Mouse (Mus musculus): ENCODE measurements around the gene Atp1a3. TPM values are rescaled to one million over a fixed set of nuclear protein-coding genes. Genes with fewer than 3 reads are reported as not detected.
"Not testable (repeated sequence)": the region's sequence is repeated elsewhere in the genome, so short reads cannot be mapped to it uniquely, and the experiment has no call there.

The Atp1a3 gene
- 21.2 and 37.0 TPM in 2 replicates for total RNA-seq (2012; rRNA removed)

- Histone ChIP-seq H3K4me1 (ENCODE audit: control insufficient read depth in 2 of 2, insufficient read depth in 2 of 2, low read length in 2 of 2, poor library complexity in 1 of 2) (peaks cover 0 to 23% of the 10 kb centered on the region in 2 experiments; a peak in 3 of 4 replicates), H3K36me3 (ENCODE audit: control insufficient read depth, insufficient read depth, low read length, poor library complexity, severe bottlenecking) (no peaks in the 10 kb centered on the region), H3K27ac (ENCODE audit: insufficient read depth, low read depth, low read length, poor library complexity, severe bottlenecking) (no peak within 1 kb of the TSS), H3K9ac (ENCODE audit: insufficient read depth, low read depth, low read length, poor library complexity, severe bottlenecking) (peak within 1 kb of the TSS; percentile 55; the same call in 1 of the 2 replicates), H3K4me3 (ENCODE audit: insufficient read depth in 1 of 2, low read depth in 1 of 2, low read length in 2 of 2, poor library complexity in 1 of 2, severe bottlenecking in 1 of 2) (peak within 1 kb of the TSS; percentile 72 to 82), H3K9me3 (ENCODE audit: control insufficient read depth, insufficient read depth, low read depth, low read length) (no peaks in the 10 kb centered on the region)
- TF ChIP-seq CHD2 (IDR thresholded peaks at IDR 0.05; ENCODE audit: low read depth, low read length): no peak
- TF ChIP-seq ZC3H11A (IDR thresholded peaks at IDR 0.05; ENCODE audit: borderline replicate concordance, low read depth, low read length): no peak
- TF ChIP-seq MAFK (IDR thresholded peaks at IDR 0.05; ENCODE audit: insufficient read depth, low read depth, low read length): no peak
- no peak for TF ChIP-seq ZNF384 (IDR thresholded peaks at IDR 0.05; ENCODE audit: low read depth, low read length)
- TF ChIP-seq HCFC1 (IDR thresholded peaks at IDR 0.05; ENCODE audit: borderline replicate concordance, insufficient read depth, low read length): no peak
- no peak for DNase-seq (ENCODE audit: low read depth, low spot score)
- in situ Hi-C loops (cut with MboI; ENCODE audit: low sequenced_read_pairs in 2 of 2, unreplicated experiment in 2 of 2): no loop called here
These were observed at the start of gene Atp1a3 for GRCm38 (mm10) chr7:25005421-25006065. TSS of gene Atp1a3 (minus strand) at chr7:25005958.

GRCm38 (mm10) chr7:25052587-25052986, 46.8 kb upstream of the Atp1a3 start:
- Histone ChIP-seq H3K4me3 (ENCODE audit: insufficient read depth in 1 of 2, low read depth in 1 of 2, low read length in 2 of 2, poor library complexity in 1 of 2, severe bottlenecking in 1 of 2) (no peak overlapping the region), H3K4me1 (ENCODE audit: control insufficient read depth in 2 of 2, insufficient read depth in 2 of 2, low read length in 2 of 2, poor library complexity in 1 of 2) (no peaks in the 10 kb centered on the region), H3K9ac (ENCODE audit: insufficient read depth, low read depth, low read length, poor library complexity, severe bottlenecking) (no peak overlapping the region), H3K9me3 (ENCODE audit: control insufficient read depth, insufficient read depth, low read depth, low read length) (no peaks in the 10 kb centered on the region), H3K27ac (ENCODE audit: insufficient read depth, low read depth, low read length, poor library complexity, severe bottlenecking) (no peak overlapping the region), H3K36me3 (ENCODE audit: control insufficient read depth, insufficient read depth, low read length, poor library complexity, severe bottlenecking) (peaks cover 2% of the 10 kb centered on the region; the same call in 1 of the 2 replicates)
- TF ChIP-seq HCFC1 (IDR thresholded peaks at IDR 0.05; ENCODE audit: borderline replicate concordance, insufficient read depth, low read length): no peak
- no peak for TF ChIP-seq ZC3H11A (IDR thresholded peaks at IDR 0.05; ENCODE audit: borderline replicate concordance, low read depth, low read length)
- TF ChIP-seq ZNF384 (IDR thresholded peaks at IDR 0.05; ENCODE audit: low read depth, low read length): no peak
- TF ChIP-seq MAFK (IDR thresholded peaks at IDR 0.05; ENCODE audit: insufficient read depth, low read depth, low read length): no peak
- no peak for TF ChIP-seq CHD2 (IDR thresholded peaks at IDR 0.05; ENCODE audit: low read depth, low read length)
- in situ Hi-C loops (cut with MboI; ENCODE audit: low sequenced_read_pairs in 2 of 2, unreplicated experiment in 2 of 2): no loop called here
- no peak for DNase-seq (ENCODE audit: low read depth, low spot score)

- in situ Hi-C loops (cut with MboI; ENCODE audit: low sequenced_read_pairs in 2 of 2, unreplicated experiment in 2 of 2): no loop called here
- Histone ChIP-seq H3K4me1 (ENCODE audit: control insufficient read depth in 2 of 2, insufficient read depth in 2 of 2, low read length in 2 of 2, poor library complexity in 1 of 2) (peaks cover 2 to 5% of the 10 kb centered on the region in 2 experiments; a peak in 1 of 4 replicates), H3K9ac (ENCODE audit: insufficient read depth, low read depth, low read length, poor library complexity, severe bottlenecking) (no peak overlapping the region), H3K4me3 (ENCODE audit: insufficient read depth in 1 of 2, low read depth in 1 of 2, low read length in 2 of 2, poor library complexity in 1 of 2, severe bottlenecking in 1 of 2) (no peak overlapping the region), H3K36me3 (ENCODE audit: control insufficient read depth, insufficient read depth, low read length, poor library complexity, severe bottlenecking) (no peaks in the 10 kb centered on the region; the same call in 1 of the 2 replicates), H3K9me3 (ENCODE audit: control insufficient read depth, insufficient read depth, low read depth, low read length) (no peaks in the 10 kb centered on the region), H3K27ac (ENCODE audit: insufficient read depth, low read depth, low read length, poor library complexity, severe bottlenecking) (no peak overlapping the region)
- DNase-seq (ENCODE audit: low read depth, low spot score): no peak
- TF ChIP-seq HCFC1 (IDR thresholded peaks at IDR 0.05; ENCODE audit: borderline replicate concordance, insufficient read depth, low read length) (no peak), ZC3H11A (IDR thresholded peaks at IDR 0.05; ENCODE audit: borderline replicate concordance, low read depth, low read length) (no peak), MAFK (IDR thresholded peaks at IDR 0.05; ENCODE audit: insufficient read depth, low read depth, low read length) (no peak), CHD2 (IDR thresholded peaks at IDR 0.05; ENCODE audit: low read depth, low read length) (no peak), ZNF384 (IDR thresholded peaks at IDR 0.05; ENCODE audit: low read depth, low read length) (no peak)
These were observed 43.7 kb upstream of the Atp1a3 start for GRCm38 (mm10) chr7:25049295-25049930.

- peaks cover 3 to 11% of the 10 kb centered on the region in 2 experiments; a peak in 1 of 4 replicates for H3K4me1 ChIP-seq (ENCODE audit: control insufficient read depth in 2 of 2, insufficient read depth in 2 of 2, low read length in 2 of 2, poor library complexity in 1 of 2)
- TF ChIP-seq MAFK (IDR thresholded peaks at IDR 0.05; ENCODE audit: insufficient read depth, low read depth, low read length) (no peak), ZNF384 (IDR thresholded peaks at IDR 0.05; ENCODE audit: low read depth, low read length) (peak; percentile 60)
- H3K36me3 ChIP-seq (ENCODE audit: control insufficient read depth, insufficient read depth, low read length, poor library complexity, severe bottlenecking): no peaks in the 10 kb centered on the region; the same call in 1 of the 2 replicates
- no peak overlapping the region for H3K27ac ChIP-seq (ENCODE audit: insufficient read depth, low read depth, low read length, poor library complexity, severe bottlenecking)
- in situ Hi-C loops (cut with MboI; ENCODE audit: low sequenced_read_pairs in 2 of 2, unreplicated experiment in 2 of 2): no loop called here
- H3K9me3 ChIP-seq (ENCODE audit: control insufficient read depth, insufficient read depth, low read depth, low read length): no peaks in the 10 kb centered on the region
- no peak for DNase-seq (ENCODE audit: low read depth, low spot score)
- H3K9ac ChIP-seq (ENCODE audit: insufficient read depth, low read depth, low read length, poor library complexity, severe bottlenecking): no peak overlapping the region
- H3K4me3 ChIP-seq (ENCODE audit: insufficient read depth in 1 of 2, low read depth in 1 of 2, low read length in 2 of 2, poor library complexity in 1 of 2, severe bottlenecking in 1 of 2): no peak overlapping the region
These were observed 41.6 kb upstream of the Atp1a3 start for GRCm38 (mm10) chr7:25047363-25047762.

- not testable (repeated sequence) for H3K36me3 ChIP-seq (ENCODE audit: control insufficient read depth, insufficient read depth, low read length, poor library complexity, severe bottlenecking)
These were observed 38.8 kb upstream of the Atp1a3 start for GRCm38 (mm10) chr7:25044599-25044998.

More at GRCm38 (mm10) chr7:25044599-25044998, 38.8 kb upstream of the Atp1a3 start:
- H3K4me3 ChIP-seq (ENCODE audit: insufficient read depth in 1 of 2, low read depth in 1 of 2, low read length in 2 of 2, poor library complexity in 1 of 2, severe bottlenecking in 1 of 2); H3K9ac ChIP-seq (ENCODE audit: insufficient read depth, low read depth, low read length, poor library complexity, severe bottlenecking); in situ Hi-C loops (cut with MboI; ENCODE audit: low sequenced_read_pairs in 2 of 2, unreplicated experiment in 2 of 2); H3K9me3 ChIP-seq (ENCODE audit: control insufficient read depth, insufficient read depth, low read depth, low read length); H3K27ac ChIP-seq (ENCODE audit: insufficient read depth, low read depth, low read length, poor library complexity, severe bottlenecking); DNase-seq (ENCODE audit: low read depth, low spot score): not testable (repeated sequence)
- peaks cover 3 to 11% of the 10 kb centered on the region in 2 experiments; a peak in 1 of 4 replicates for H3K4me1 ChIP-seq (ENCODE audit: control insufficient read depth in 2 of 2, insufficient read depth in 2 of 2, low read length in 2 of 2, poor library complexity in 1 of 2)

Data from ES-E14 (cell line).